Mouse (Mus musculus) gastrocnemius, adult 2 months (tissue): ENCODE results near the gene Mrps18a. TPM values are rescaled to one million over a fixed set of nuclear protein-coding genes. Genes with fewer than 3 reads are reported as not detected.

Experiments
- DNase-seq: peaks from one replicate; pipeline ENCODE4 v3.0.0; 2022
- H3K27ac ChIP-seq: fragments of 200-600 bp; 2 replicates; pipeline ENCODE4 v1.8.1; 2022; ENCODE audit warnings: mild to moderate bottlenecking
- H3K4me3 ChIP-seq: fragments of 200-600 bp; 2 replicates; pipeline ENCODE4 v1.8.1; 2022; ENCODE audit warnings: mild to moderate bottlenecking, moderate library complexity
- CTCF ChIP-seq: fragments of 200-600 bp; IDR thresholded peaks from 2 replicates; pipeline ENCODE4 v1.8.1; 2022; ENCODE audit warnings: antibody characterized with exemption, mild to moderate bottlenecking, moderate library complexity
- intact Hi-C: fragments of 180-260 bp; cut with DNase I; formaldehyde crosslinking; loops from one replicate; pipeline ENCODE4 v1.15.1; 2025
- total RNA-seq, 2 experiments: library from RNA; stranded (reverse); gene quantifications; 2 replicates each; pipeline ENCODE4 v1.2.3; 2021

Gene Mrps18a
- total RNA-seq, 2 experiments from 2014 or later, result 84.2 to 104 TPM

GRCm38 (mm10) chr17:46115489-46115888, 4.7 kb downstream of the Mrps18a start:
- no peak for TF ChIP-seq CTCF
- Histone ChIP-seq H3K27ac (peak overlapping the region; percentile 74), H3K4me3 (no peak overlapping the region)
- intact Hi-C loops, result no loop called here
- peak; percentile 41 for DNase-seq

- no peak for DNase-seq
- TF ChIP-seq CTCF, result no peak
- no peak overlapping the region for H3K4me3 ChIP-seq
- H3K27ac ChIP-seq, result peak overlapping the region; percentile 74
- intact Hi-C loops, result no loop called here
Measured at GRCm38 (mm10) chr17:46116138-46116537, 5.4 kb downstream of the Mrps18a start.

GRCm38 (mm10) chr17:46116881-46117280, 6.1 kb downstream of the Mrps18a start:
- intact Hi-C loops, result no loop called here
- TF ChIP-seq CTCF, result no peak
- no peak for DNase-seq
- H3K27ac ChIP-seq, result peak overlapping the region; percentile 74
- H3K4me3 ChIP-seq, result no peak overlapping the region

- peak; percentile 62 for DNase-seq
- H3K27ac ChIP-seq, result peak overlapping the region; percentile 74
Measured at GRCm38 (mm10) chr17:46117623-46118422, 7.0 kb downstream of the Mrps18a start.

GRCm38 (mm10) chr17:46118423-46118850, 7.7 kb downstream of the Mrps18a start:
- DNase-seq, result no peak
- H3K4me3 ChIP-seq, result peak overlapping the region; percentile 19; the same call in 1 of the 2 replicates
- no peak for TF ChIP-seq CTCF
- peak overlapping the region; percentile 74 for H3K27ac ChIP-seq
- intact Hi-C loops, result no loop called here

More at GRCm38 (mm10) chr17:46117623-46118422, 7.0 kb downstream of the Mrps18a start:
- intact Hi-C loops, result no loop called here
- TF ChIP-seq CTCF, result no peak
- H3K4me3 ChIP-seq, result peak overlapping the region; percentile 19; the same call in 1 of the 2 replicates

- Histone ChIP-seq H3K27ac (peak overlapping the region; percentile 74), H3K4me3 (no peak overlapping the region)
- TF ChIP-seq CTCF, result no peak
Measured at GRCm38 (mm10) chr17:46119641-46120040, 8.9 kb downstream of the Mrps18a start.

GRCm38 (mm10) chr17:46122791-46123190, 12.0 kb downstream of the Mrps18a start:
- intact Hi-C loops, result loop anchor here (10.0 kb wide), 1 partner anchor 308 kb away; no protein-coding TSS in a partner anchor
- H3K27ac ChIP-seq, result peak overlapping the region; percentile 92
- TF ChIP-seq CTCF, result no peak
- H3K4me3 ChIP-seq, result no peak overlapping the region
- peak; percentile 26 for DNase-seq

More at GRCm38 (mm10) chr17:46119641-46120040, 8.9 kb downstream of the Mrps18a start:
- intact Hi-C loops, result loop anchor here (10.0 kb wide), 1 partner anchor 305 kb away; no protein-coding TSS in a partner anchor
- DNase-seq, result no peak

GRCm38 (mm10) chr17:46123285-46123684, 12.5 kb downstream of the Mrps18a start:
- peak overlapping the region; percentile 92 for H3K27ac ChIP-seq
- DNase-seq, result peak; percentile 20
- H3K4me3 ChIP-seq, result no peak overlapping the region
- no peak for TF ChIP-seq CTCF
- intact Hi-C loops, result loop anchor here (10.0 kb wide), 1 partner anchor 308 kb away; no protein-coding TSS in a partner anchor

GRCm38 (mm10) chr17:46123953-46124700, 13.3 kb downstream of the Mrps18a start:
- intact Hi-C loops, result loop anchor here (10.0 kb wide), 1 partner anchor 309 kb away; no protein-coding TSS in a partner anchor
- H3K4me3 ChIP-seq, result peak overlapping the region; percentile 50
- H3K27ac ChIP-seq, result peak overlapping the region; percentile 92
- DNase-seq, result peak; percentile 85
- TF ChIP-seq CTCF, result peak; percentile 30; the same call in 1 of the 2 replicates

GRCm38 (mm10) chr17:46126608-46127007, 15.8 kb downstream of the Mrps18a start:
- intact Hi-C loops, result loop anchor here (10.0 kb wide), 1 partner anchor 312 kb away; no protein-coding TSS in a partner anchor
- peak; percentile 15 for DNase-seq

GRCm38 (mm10) chr17:46127814-46128493, 17.2 kb downstream of the Mrps18a start:
- Histone ChIP-seq H3K4me3 (no peak overlapping the region), H3K27ac (peak overlapping the region; percentile 92)
- TF ChIP-seq CTCF, result no peak
- DNase-seq, result peak; percentile 52
- intact Hi-C loops, result loop anchor here (10.0 kb wide), 1 partner anchor 313 kb away; no protein-coding TSS in a partner anchor

More at GRCm38 (mm10) chr17:46126608-46127007, 15.8 kb downstream of the Mrps18a start:
- no peak for TF ChIP-seq CTCF
- H3K4me3 ChIP-seq, result no peak overlapping the region
- peak overlapping the region; percentile 92 for H3K27ac ChIP-seq
